Mouse (Mus musculus) heart, postnatal 0 days (tissue): ENCODE results near the gene Rfc1.

Source experiments
- CTCF ChIP-seq: IDR thresholded peaks from 2 replicates; pipeline ENCODE4 v1.5.1; 2016; ENCODE audit warnings: antibody characterized with exemption, control low read depth, low read depth
- EP300 ChIP-seq: IDR thresholded peaks from 2 replicates; pipeline ENCODE4 v1.6.1; 2016; ENCODE audit warnings: antibody characterized with exemption, low read depth

- no peak for TF ChIP-seq EP300
- no peak for TF ChIP-seq CTCF
Measured at GRCm38 (mm10) chr5:65257910-65258505, 77.5 kb downstream of the Rfc1 start.
